In genomic region chr11:81454921-81455320, GRCm38 (mm10) we compare ENCODE assay signal across 14 mouse cellular contexts.
DNase-seq lines count a peak whose midpoint lies in the region; ATAC-seq and TF ChIP-seq lines count a peak whose summit lies in the region.
"Had no signal": no experiment of that assay in that cellular context is flagged by ENCODE, and none has a peak within 500 bp of the region (broad histone marks: within the 10 kb centered on the region; RNA-seq: fewer than 3 reads in every experiment).

No protein-coding gene starts in this region.

- H3K36me3 ChIP-seq in forebrain, embryonic 12.5 days (replicated peaks): no peaks in the 10 kb centered on the region
- H3K36me3 ChIP-seq in forebrain, embryonic 15.5 days: no peaks in the 10 kb centered on the region
- no peaks in the 10 kb centered on the region for H3K36me3 ChIP-seq in lung, embryonic 14.5 days (ENCODE audit: insufficient read depth)
- H3K36me3 ChIP-seq in lung, postnatal 0 days (ENCODE audit: insufficient read depth, low read length): no peaks in the 10 kb centered on the region
- H3K36me3 ChIP-seq: limb, embryonic 10.5 days had no signal

- TF ChIP-seq EP300 in lung, postnatal 0 days (IDR thresholded peaks at IDR 0.05): no peak

- H3K27ac ChIP-seq in forebrain, embryonic 12.5 days: peak overlapping the region; percentile 73; the same call in 1 of the 2 replicates
- no peak overlapping the region for H3K27ac ChIP-seq in forebrain, embryonic 15.5 days (replicated peaks)
- H3K27ac ChIP-seq in lung, embryonic 14.5 days (ENCODE audit: low read depth): no peak overlapping the region
- H3K27ac ChIP-seq in lung, postnatal 0 days (ENCODE audit: low read length): no peak overlapping the region
- H3K27ac ChIP-seq: gastrocnemius, adult 2 months had no signal

- no peaks in the 10 kb centered on the region for H3K9me3 ChIP-seq in forebrain, embryonic 12.5 days
- H3K9me3 ChIP-seq in forebrain, embryonic 15.5 days: no peaks in the 10 kb centered on the region
- no peaks in the 10 kb centered on the region for H3K9me3 ChIP-seq in lung, embryonic 14.5 days (ENCODE audit: low read depth, low read length)
- no peaks in the 10 kb centered on the region for H3K9me3 ChIP-seq in lung, postnatal 0 days (ENCODE audit: low read length)
- H3K9me3 ChIP-seq: limb, embryonic 10.5 days had no signal

- no peak for TF ChIP-seq CTCF in lung, embryonic 14.5 days (IDR thresholded peaks at IDR 0.05; ENCODE audit: low read depth)
- TF ChIP-seq CTCF in lung, postnatal 0 days (IDR thresholded peaks at IDR 0.05): no peak

- 96% methylated on average over 4 of the region's 4 CpGs for WGBS in forebrain, embryonic 12.5 days
- WGBS in forebrain, embryonic 15.5 days: 89% methylated on average over 4 of the region's 4 CpGs
- WGBS in lung, embryonic 14.5 days: 83% methylated on average over 4 of the region's 4 CpGs
- 69% methylated on average over 4 of the region's 4 CpGs for WGBS in lung, postnatal 0 days

- ATAC-seq in forebrain, embryonic 12.5 days (ENCODE audit: low FRiP score): no peak
- ATAC-seq in forebrain, embryonic 15.5 days (replicated peaks): no peak
- no peak for ATAC-seq in lung, embryonic 14.5 days (ENCODE audit: insufficient read depth)
- ATAC-seq in lung, postnatal 0 days: no peak

- no peaks in the 10 kb centered on the region for H3K27me3 ChIP-seq in forebrain, embryonic 12.5 days
- no peaks in the 10 kb centered on the region for H3K27me3 ChIP-seq in forebrain, embryonic 15.5 days
- no peaks in the 10 kb centered on the region for H3K27me3 ChIP-seq in lung, embryonic 14.5 days (ENCODE audit: insufficient read depth, low read length)
- H3K27me3 ChIP-seq in lung, postnatal 0 days (replicated peaks; ENCODE audit: insufficient read depth, low read length): no peaks in the 10 kb centered on the region

- no peak overlapping the region for H3K4me3 ChIP-seq in forebrain, embryonic 12.5 days (replicated peaks)
- no peak overlapping the region for H3K4me3 ChIP-seq in forebrain, embryonic 15.5 days
- H3K4me3 ChIP-seq in lung, embryonic 14.5 days (ENCODE audit: low read depth, low read length): no peak overlapping the region
- H3K4me3 ChIP-seq in lung, postnatal 0 days (ENCODE audit: low read depth, low read length): no peak overlapping the region
- H3K4me3 ChIP-seq: erythroblast, embryonic 14.5 days; gastrocnemius, adult 2 months; limb, embryonic 10.5 days had no signal

- no peak overlapping the region for H3K4me2 ChIP-seq in forebrain, embryonic 12.5 days
- no peak overlapping the region for H3K4me2 ChIP-seq in forebrain, embryonic 15.5 days (replicated peaks)
- no peak overlapping the region for H3K4me2 ChIP-seq in lung, embryonic 14.5 days
- H3K4me2 ChIP-seq in lung, postnatal 0 days (replicated peaks; ENCODE audit: low read depth, low read length): no peak overlapping the region
- H3K4me2 ChIP-seq: heart, embryonic 11.5 days had no signal

- DNase-seq in lung, embryonic 14.5 days: peak; percentile 35
- DNase-seq in lung, postnatal 0 days (ENCODE audit: low spot score): no peak
- DNase-seq in cerebellum, postnatal 10 days: peak; percentile 93
- DNase-seq in lung, postnatal 10 days: peak; percentile 53
- no peak for DNase-seq in thymus, postnatal 36 days
- no peak for DNase-seq in heart, adult 11 months
- DNase-seq: gastrocnemius, adult 2 months; midbrain, embryonic 14.5 days; right cerebral cortex, postnatal 25 days had no signal

- H3K9ac ChIP-seq in forebrain, embryonic 12.5 days: no peak overlapping the region
- H3K9ac ChIP-seq in forebrain, embryonic 15.5 days (replicated peaks): no peak overlapping the region
- no peak overlapping the region for H3K9ac ChIP-seq in lung, embryonic 14.5 days
- no peak overlapping the region for H3K9ac ChIP-seq in lung, postnatal 0 days (replicated peaks; ENCODE audit: low read depth)

- peaks cover 14% of the 10 kb centered on the region for H3K4me1 ChIP-seq in forebrain, embryonic 12.5 days
- H3K4me1 ChIP-seq in forebrain, embryonic 15.5 days: peaks cover 19% of the 10 kb centered on the region
- no peaks in the 10 kb centered on the region; the same call in 1 of the 2 replicates for H3K4me1 ChIP-seq in lung, embryonic 14.5 days (ENCODE audit: insufficient read depth)
- H3K4me1 ChIP-seq in lung, postnatal 0 days (ENCODE audit: insufficient read depth, low read depth, low read length): no peaks in the 10 kb centered on the region

Comparison
In these comparisons a context has a peak if more than half of its experiments do, and no peak if none do; other contexts are left out.
1. DNase-seq: peak in lung, embryonic 14.5 days (single experiment), cerebellum, postnatal 10 days (2 of 2) and lung, postnatal 10 days (single experiment); none in lung, postnatal 0 days (single experiment), thymus, postnatal 36 days (0 of 2) and heart, adult 11 months (single experiment).